Mouse (Mus musculus) adrenal gland, postnatal 36 days (tissue): ENCODE measurements at regions not wholly inside any gene's neighbourhood (a gene's known extent, or its start where the extent isn't known, plus 50 kb on each side); places are given as distances from the start of the nearest gene placed in this dataset.
A peak's percentile ranks its signal among the peaks of the same experiment; 100 is the strongest.

Source experiments
- DNase-seq, 2 experiments: peaks; one replicate each; pipeline ENCODE4 v3.0.0; 2021; ENCODE audit warnings: mixed read lengths in 1 of 2

GRCm38 (mm10) chr3:61064720-61065119, 62.1 kb downstream of the P2ry1 start:
- DNase-seq, result no peak

DNA sequence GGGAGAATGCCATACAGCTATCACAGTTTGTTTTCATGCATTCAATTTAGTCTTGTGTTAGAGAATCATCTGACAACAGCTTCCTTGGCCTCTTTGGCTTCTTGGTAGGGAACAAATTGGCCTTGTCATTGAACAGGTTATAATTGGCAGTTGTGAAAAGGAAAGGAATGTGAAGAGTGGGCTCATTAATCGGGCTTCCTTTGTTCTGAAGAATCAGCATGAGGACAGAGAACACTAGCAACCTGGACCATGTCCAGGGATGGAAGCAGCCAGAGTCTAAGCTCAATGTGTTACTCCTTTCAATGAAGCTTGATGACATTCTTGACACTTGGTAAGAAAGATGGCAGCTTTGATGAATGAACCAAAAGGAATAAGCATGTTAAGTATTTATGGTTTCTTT, 64.5 kb downstream of the P2ry1 start:
- DNase-seq, result no peak

DNA sequence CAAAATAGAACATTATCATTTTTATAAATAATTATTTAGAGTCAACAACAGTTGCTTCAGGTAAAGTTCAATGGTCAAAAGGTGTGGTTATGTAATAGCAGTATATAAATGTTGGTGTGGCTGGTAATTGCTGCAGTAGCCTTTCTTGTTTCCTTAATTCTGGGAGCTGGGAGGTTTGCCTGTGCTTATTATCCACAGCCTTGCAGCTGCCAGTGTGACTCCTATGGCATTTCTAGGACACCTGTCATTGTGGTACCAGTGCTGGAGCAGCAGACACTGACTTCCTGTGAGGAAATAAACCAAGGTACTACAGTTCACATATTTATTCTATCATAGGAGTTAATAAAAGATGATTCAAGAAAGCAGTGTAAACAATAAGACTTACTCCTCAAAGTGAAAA, 65.6 kb downstream of the P2ry1 start:
- no peak for DNase-seq

- DNase-seq, result no peak
Observed at GRCm38 (mm10) chr3:61071041-61071440, 68.4 kb downstream of the P2ry1 start.

DNA sequence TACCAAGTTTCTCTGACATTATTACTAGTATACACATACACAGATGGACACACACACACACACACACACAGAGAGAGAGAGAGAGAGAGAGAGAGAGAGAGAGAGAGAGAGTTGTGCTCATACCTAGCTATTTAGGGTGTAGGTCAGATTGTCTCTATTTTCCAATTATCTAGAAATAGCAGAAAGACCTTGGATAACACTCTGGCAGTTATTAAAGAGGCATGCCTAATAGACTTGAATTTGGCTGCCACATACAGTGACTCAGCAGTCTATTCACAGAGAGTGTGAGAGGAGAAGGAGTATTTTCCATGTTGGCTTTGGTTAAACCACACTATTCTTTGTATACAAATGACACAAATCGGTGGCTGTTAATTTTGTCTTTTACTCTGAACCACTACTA, 69.7 kb downstream of the P2ry1 start:
- DNase-seq, result no peak

DNA sequence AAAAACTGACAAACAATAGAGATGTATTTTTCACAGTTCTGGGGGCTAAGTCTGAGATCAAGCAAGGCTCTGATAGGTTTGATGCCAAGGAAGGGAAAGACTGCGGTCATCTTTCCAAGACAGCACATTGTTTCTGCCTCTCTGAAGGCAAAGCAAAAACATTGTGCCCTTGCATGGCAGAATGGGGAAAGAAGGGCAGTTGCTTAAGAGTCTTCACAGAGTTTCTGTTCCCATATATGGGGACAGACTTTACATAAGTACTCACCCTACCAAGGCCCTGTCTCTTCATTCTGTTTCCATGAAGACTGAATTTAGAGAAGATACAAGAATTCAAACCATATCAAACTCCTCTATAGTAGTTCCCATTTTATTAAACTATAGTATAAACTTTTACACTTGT, 70.5 kb downstream of the P2ry1 start:
- DNase-seq, result no peak

GRCm38 (mm10) chr3:61073806-61074205, 71.2 kb downstream of the P2ry1 start:
- no peak for DNase-seq

DNA sequence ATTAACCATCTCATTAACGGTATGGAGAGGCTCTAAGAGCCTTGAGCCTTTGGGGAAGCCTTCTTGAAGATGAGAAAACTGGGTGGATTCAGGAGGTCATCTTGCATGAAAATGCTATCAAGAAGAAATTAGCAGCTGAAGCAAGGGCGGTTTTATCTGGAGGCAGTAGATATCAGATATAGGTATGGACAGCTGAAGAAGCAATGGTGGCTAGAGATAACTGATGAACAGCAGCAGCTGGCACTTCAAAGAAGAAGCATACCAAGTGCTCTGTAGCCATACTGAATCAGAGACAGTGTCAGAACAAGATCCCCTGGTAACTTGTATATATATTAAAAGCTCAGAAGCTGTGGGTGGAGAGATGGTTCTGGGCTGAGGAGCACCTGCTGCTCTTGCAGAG, 73.2 kb downstream of the P2ry1 start:
- no peak for DNase-seq

DNA sequence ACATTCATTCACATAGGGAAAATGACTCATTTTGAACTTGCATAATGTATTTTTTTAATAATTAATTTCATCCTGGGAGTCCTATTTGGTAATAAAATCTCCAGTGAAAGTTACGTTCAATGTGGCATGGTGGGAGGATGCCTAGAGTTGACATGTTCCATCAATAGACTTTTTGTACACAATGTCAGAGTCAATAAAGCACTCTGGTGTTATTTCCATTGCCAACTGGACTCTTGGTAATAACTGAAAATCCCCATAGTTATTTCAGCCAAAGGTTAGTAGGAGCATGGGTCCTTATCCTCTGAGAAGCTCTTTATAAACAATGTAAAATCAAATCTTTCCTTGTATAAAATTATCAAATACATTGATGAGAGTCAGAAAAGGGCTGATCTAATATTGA, 87.3 kb downstream of the P2ry1 start:
- no peak for DNase-seq

GRCm38 (mm10) chr3:61092031-61092430, 89.4 kb downstream of the P2ry1 start:
- no peak for DNase-seq

DNA sequence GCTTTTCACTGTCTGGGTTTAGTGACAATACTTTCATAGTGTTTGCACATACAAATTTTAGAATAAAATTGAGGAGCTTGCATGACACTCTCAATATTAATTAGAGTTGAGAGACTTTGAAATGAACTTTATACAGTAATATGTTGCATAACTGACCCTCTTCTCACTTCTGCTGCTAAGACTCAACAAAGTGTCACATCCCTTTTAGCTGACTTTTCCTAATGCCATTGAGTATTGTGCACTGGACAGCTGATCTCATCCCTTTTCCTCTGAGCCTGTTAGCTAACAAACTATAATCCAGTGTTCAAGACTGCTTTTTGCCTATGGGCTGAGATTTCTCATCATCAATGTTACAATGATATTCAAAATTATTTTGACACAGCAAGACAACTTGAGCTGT, 113.8 kb downstream of the P2ry1 start:
- no peak for DNase-seq

GRCm38 (mm10) chr3:61133096-61133495, 130.5 kb downstream of the P2ry1 start:
- no peak for DNase-seq

DNA sequence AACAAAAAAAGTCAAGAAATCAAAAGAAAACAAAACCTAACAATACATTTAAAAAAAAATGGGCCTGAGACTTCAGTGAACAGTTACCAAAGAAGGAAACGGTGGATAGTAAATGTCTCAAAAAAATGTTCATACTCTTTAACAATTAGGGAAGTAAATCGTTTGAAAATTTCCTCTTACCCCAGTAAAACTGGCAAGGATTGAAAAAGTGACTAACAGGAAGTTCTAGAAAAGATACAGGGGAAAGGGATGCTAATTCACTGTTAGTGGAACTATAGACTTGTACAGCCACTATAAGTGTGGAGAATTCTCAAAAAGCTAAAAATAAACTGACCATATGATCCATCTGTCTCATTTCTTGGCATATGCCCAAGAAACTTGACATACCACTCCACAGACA, 151.5 kb downstream of the P2ry1 start:
- DNase-seq, result no peak

- no peak for DNase-seq
Observed at GRCm38 (mm10) chr3:61159811-61160210, 157.2 kb downstream of the P2ry1 start.

GRCm38 (mm10) chr3:61161384-61161783, 158.8 kb downstream of the P2ry1 start:
- no peak for DNase-seq

DNA sequence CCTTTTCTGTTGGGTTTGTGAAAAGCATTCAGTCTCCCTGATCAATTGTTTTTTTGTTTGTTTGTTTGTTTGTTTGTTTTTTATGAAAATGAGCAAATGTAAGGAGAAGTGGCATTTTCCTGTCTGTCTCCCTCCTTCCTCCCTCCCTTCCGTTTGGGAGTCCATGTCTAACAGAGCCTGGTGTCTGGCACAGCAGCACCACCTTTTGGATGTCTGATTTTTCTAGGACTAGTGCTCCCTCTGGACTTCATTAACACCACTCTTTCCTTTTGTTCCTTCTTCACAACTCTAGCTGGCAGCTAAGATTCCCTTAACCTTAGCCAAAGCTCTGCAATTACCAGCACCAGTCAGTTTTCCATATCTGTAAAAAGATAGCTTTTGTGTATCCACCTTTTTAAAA, 175.6 kb upstream of the Rap2b start:
- DNase-seq, result peak in 1 of 2 experiments; percentile 1

DNA sequence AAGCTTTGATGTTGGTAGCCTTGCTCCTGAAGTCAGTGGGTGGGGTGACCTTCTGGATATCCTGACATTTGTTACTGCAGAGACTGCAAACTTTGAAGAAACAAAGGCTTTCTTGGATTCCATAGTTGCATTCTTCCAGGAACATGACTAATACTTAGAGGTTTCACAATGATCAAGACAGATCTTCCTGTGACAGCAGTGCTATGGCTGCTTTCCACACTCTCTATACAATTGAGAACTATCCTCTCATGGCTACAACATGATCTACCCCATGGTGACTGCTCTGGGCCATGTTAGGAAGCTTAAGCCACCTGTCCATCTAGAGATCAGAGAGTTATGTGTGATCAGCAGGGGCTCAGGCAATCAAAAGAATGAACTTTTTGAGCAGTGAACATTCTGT, 172.8 kb upstream of the Rap2b start:
- no peak for DNase-seq

GRCm38 (mm10) chr3:61216562-61216961, 144.9 kb upstream of the Rap2b start:
- DNase-seq, result no peak

DNA sequence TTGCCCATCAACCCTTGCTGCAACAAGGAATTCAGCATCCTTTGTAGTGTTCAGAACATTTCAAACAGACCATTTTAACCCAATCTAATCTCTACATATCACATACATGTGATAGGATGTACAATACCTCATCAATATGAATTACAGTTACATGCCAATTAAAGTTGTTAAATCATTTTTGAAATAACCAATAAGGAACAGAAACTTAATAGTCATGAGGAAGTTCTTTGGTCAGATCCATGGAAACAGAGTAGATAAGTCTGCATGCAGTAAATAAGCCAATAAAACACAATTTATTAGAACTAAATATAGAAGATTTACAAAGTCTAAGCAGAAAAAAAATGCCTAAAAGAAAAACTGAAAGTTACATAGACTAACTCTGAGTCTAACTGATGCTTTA, 136.9 kb upstream of the Rap2b start:
- DNase-seq, result no peak

DNA sequence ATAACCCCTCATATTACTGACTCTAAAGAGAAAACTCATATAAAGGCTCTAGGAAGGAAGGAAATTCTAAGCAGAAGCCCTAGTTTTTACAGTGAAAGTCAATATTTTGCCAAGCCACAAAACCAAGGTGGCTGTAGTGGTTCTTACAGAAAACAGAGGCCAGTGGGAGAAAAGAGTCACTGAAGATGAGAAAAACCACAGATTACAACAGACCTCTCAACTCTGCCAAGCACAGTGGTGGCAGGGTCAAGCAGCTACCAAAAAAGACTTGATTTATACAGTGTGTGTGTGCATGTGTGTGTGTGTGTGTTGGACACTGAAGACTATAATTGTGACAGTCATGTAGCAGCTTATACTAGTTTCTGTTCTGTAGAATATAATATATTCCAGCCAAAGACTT, 136.4 kb upstream of the Rap2b start:
- peak in 1 of 2 experiments; percentile 9 for DNase-seq

DNA sequence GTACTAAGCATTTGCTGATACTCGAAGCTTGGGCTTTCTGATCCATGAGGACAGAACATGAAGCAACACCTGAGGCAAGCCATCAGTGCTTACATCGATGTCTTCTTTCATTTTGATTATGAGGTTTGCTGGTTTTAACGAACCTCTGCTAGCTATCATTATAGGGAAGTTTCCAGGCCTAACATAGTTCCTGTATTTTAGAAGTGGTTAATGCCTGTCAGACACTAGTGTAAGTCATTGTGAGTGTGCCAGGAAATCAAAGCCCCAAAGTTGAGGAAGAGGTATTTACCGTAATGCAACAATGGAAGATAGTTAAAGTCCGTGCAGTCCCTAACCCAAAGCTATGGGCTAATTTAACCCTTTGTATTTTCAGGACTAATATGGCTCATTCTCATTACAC, 120.1 kb upstream of the Rap2b start:
- no peak for DNase-seq

DNA sequence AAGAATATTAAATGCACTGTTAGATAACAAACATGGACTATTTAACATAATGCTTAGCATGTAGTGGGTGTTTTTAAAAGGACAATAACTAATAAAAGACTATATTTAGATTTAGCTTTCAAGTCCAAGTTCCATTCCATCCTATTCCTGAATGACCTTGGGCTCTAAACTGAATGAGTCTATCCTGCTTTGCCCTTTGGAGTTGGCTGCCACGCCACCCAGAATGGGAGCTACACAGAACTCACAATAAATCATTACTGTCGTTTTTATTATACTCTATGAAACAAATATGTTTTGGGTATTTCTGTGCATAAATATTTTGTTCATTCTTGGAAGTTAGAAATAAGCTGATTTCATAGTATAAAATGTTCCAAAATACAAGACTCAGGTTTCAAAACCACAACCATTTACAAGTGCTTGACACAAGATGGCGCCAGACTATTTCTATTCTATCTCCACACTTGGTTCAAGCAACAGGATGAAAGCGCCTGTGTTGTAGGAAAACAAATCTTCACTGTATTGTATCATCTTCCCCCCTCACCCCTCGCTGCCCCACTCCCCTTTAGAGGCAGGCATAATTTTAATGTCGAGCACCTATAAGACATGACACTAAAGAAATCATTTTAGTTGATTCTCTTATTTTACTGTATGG, 117.4 kb upstream of the Rap2b start:
- peak; percentile 1 to 17 for DNase-seq

- no peak for DNase-seq
Observed at GRCm38 (mm10) chr3:61246429-61246828, 115.0 kb upstream of the Rap2b start.

DNA sequence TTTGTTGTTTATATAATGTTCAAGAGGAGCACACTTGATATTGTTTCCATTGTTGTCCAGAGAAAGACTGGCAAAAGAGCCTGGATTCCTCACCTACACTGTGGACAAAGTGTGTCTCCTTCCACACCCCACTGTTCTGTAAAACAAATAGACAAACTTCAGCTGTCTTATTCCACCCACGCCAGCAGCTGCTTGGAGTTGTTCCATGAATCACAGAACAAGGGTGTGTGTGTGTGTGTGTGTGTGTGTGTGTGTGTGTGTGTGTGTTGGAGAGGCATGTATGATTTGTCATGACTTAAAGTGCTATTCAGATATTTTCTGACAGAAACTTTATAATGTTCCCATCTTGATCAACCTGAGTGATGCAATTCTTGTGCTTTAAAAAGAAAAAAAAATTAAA, 114.1 kb upstream of the Rap2b start:
- DNase-seq, result no peak

- DNase-seq, result no peak
Observed at GRCm38 (mm10) chr3:61255232-61255631, 106.2 kb upstream of the Rap2b start.
